In the genomic region with DNA sequence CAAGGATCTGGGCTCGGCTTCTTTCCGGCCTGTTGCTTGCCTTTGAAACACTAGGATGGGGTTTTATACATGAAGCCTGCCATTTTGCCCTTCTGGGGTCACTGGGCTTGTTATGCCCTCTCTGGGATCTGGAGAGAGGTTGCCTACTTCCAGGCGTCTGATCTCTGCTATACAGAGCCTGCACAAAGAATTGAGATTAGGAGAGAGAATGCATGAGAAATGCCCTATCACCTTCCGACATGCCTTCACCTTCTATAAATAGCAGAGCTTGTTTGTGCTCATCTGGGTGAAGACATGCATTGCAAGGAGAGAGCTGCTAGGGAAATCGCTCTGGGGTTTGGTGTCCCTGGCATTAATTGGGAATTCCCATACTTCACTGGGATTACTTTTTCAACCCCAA, we compare ENCODE assay signal across 25 mouse cellular contexts.
DNase-seq lines count a peak whose midpoint lies in the region; ATAC-seq lines count a peak whose summit lies in the region.
"Had no signal": no experiment of that assay in that cellular context is flagged by ENCODE, and none has a peak within 500 bp of the region (broad histone marks: within the 10 kb centered on the region; RNA-seq: fewer than 3 reads in every experiment).

No protein-coding gene starts in this region.

- 44% methylated on average over 5 of the region's 5 CpGs for WGBS in heart, embryonic 10.5 days
- WGBS in heart, embryonic 13.5 days: 28% methylated on average over 5 of the region's 5 CpGs
- WGBS in heart, embryonic 16.5 days: 39% methylated on average over 5 of the region's 5 CpGs

- H3K36me3 ChIP-seq in heart, embryonic 10.5 days: no peaks in the 10 kb centered on the region
- no peaks in the 10 kb centered on the region for H3K36me3 ChIP-seq in heart, embryonic 13.5 days
- H3K36me3 ChIP-seq in heart, embryonic 16.5 days (ENCODE audit: control insufficient read depth, insufficient read depth): no peaks in the 10 kb centered on the region
- H3K36me3 ChIP-seq: embryonic facial prominence, embryonic 12.5 days; embryonic facial prominence, embryonic 15.5 days had no signal

- ATAC-seq in heart, embryonic 13.5 days (ENCODE audit: extremely low read depth, insufficient number of reproducible peaks, low FRiP score, low TSS enrichment): no peak
- ATAC-seq in heart, embryonic 16.5 days (replicated peaks; ENCODE audit: extremely low read depth, insufficient read depth, low FRiP score): peak; percentile 70; the same call in 1 of the 2 replicates
- ATAC-seq: CD4-positive, CD25-positive, alpha-beta regulatory T cell, adult 4 months; forebrain, embryonic 14.5 days; forebrain, postnatal 0 days; hindbrain, postnatal 0 days; inflammation-experienced regulatory T-cells, adult 6 months; intestine, embryonic 16.5 days had no signal

- peak overlapping the region; percentile 69; the same call in 1 of the 2 replicates for H3K27ac ChIP-seq in heart, embryonic 10.5 days
- peak overlapping the region; percentile 82 for H3K27ac ChIP-seq in heart, embryonic 13.5 days (replicated peaks)
- peak overlapping the region; percentile 87 for H3K27ac ChIP-seq in heart, embryonic 16.5 days (ENCODE audit: low read length)
- H3K27ac ChIP-seq: embryonic facial prominence, embryonic 12.5 days; embryonic facial prominence, embryonic 15.5 days; hindbrain, embryonic 14.5 days; hindbrain, postnatal 0 days had no signal

- no peak overlapping the region for H3K4me3 ChIP-seq in heart, embryonic 10.5 days
- H3K4me3 ChIP-seq in heart, embryonic 13.5 days: no peak overlapping the region
- no peak overlapping the region for H3K4me3 ChIP-seq in heart, embryonic 16.5 days (ENCODE audit: low read length)
- H3K4me3 ChIP-seq: embryonic facial prominence, embryonic 12.5 days; embryonic facial prominence, embryonic 15.5 days had no signal

- no peak overlapping the region for H3K9ac ChIP-seq in heart, embryonic 13.5 days
- no peak overlapping the region for H3K9ac ChIP-seq in heart, embryonic 16.5 days (ENCODE audit: low read length)
- H3K9ac ChIP-seq: embryonic facial prominence, embryonic 12.5 days; embryonic facial prominence, embryonic 15.5 days; forebrain, postnatal 0 days; hindbrain, embryonic 14.5 days had no signal

- H3K9me3 ChIP-seq in heart, embryonic 10.5 days: no peaks in the 10 kb centered on the region
- no peaks in the 10 kb centered on the region for H3K9me3 ChIP-seq in heart, embryonic 13.5 days
- no peaks in the 10 kb centered on the region for H3K9me3 ChIP-seq in heart, embryonic 16.5 days (replicated peaks; ENCODE audit: control insufficient read depth, low read length)
- H3K9me3 ChIP-seq: embryonic facial prominence, embryonic 12.5 days; embryonic facial prominence, embryonic 15.5 days had no signal

- peaks cover 8% of the 10 kb centered on the region for H3K4me1 ChIP-seq in heart, embryonic 10.5 days
- peaks cover 11% of the 10 kb centered on the region; the same call in 1 of the 2 replicates for H3K4me1 ChIP-seq in heart, embryonic 13.5 days
- no peaks in the 10 kb centered on the region for H3K4me1 ChIP-seq in heart, embryonic 16.5 days (ENCODE audit: control insufficient read depth, insufficient read depth, low read length)
- H3K4me1 ChIP-seq: embryonic facial prominence, embryonic 12.5 days; embryonic facial prominence, embryonic 15.5 days had no signal

- no peak for DNase-seq in heart, embryonic 10.5 days (ENCODE audit: low spot score)
- DNase-seq in heart, adult 8-10 months (ENCODE audit: low spot score): no peak
- no peak for DNase-seq in heart, adult 9 months (ENCODE audit: low spot score in 2 of 2)
- DNase-seq in heart, adult 11 months: no peak
- DNase-seq in right cerebral cortex, postnatal 14 days: no peak
- DNase-seq: adrenal gland, adult 2 months; adrenal gland, postnatal 14 days; cerebellum, adult 11 months; cerebellum, adult 2 months; cerebellum, adult 9-11 months; cerebellum, postnatal 25 days; forebrain, postnatal 0 days; gastrocnemius, postnatal 25 days; kidney, adult 18-20 months; kidney, adult 9 months had no signal

- H3K27me3 ChIP-seq in heart, embryonic 10.5 days (ENCODE audit: insufficient read depth, poor library complexity, severe bottlenecking): peaks cover 11% of the 10 kb centered on the region; the same call in 1 of the 2 replicates
- H3K27me3 ChIP-seq in heart, embryonic 13.5 days (replicated peaks): no peaks in the 10 kb centered on the region; the same call in 1 of the 2 replicates
- no peaks in the 10 kb centered on the region for H3K27me3 ChIP-seq in heart, embryonic 16.5 days (ENCODE audit: control insufficient read depth, insufficient read depth, low read length)

- H3K4me2 ChIP-seq in heart, embryonic 13.5 days: peak overlapping the region; percentile 16; the same call in 1 of the 2 replicates
- H3K4me2 ChIP-seq in heart, embryonic 16.5 days (ENCODE audit: low read depth, low read length): no peak overlapping the region
- H3K4me2 ChIP-seq: embryonic facial prominence, embryonic 12.5 days; embryonic facial prominence, embryonic 15.5 days; hindbrain, embryonic 14.5 days had no signal
